Mouse (Mus musculus) cortical plate, adult 2 months (tissue): Measurements from ENCODE around the gene Acer3.

Experiments
- CTCF ChIP-seq: fragments of 200-500 bp; IDR thresholded peaks from 2 replicates; pipeline ENCODE4 v1.5.1; 2011; ENCODE audit warnings: mild to moderate bottlenecking, control low read depth, low read length; ENCODE audit not compliant: insufficient read depth; ENCODE audit errors: extremely low read depth
- POLR2A ChIP-seq: fragments of 200-500 bp; IDR thresholded peaks from 2 replicates; pipeline ENCODE4 v1.6.1; 2011; ENCODE audit warnings: mild to moderate bottlenecking, low read length, control low read depth; ENCODE audit not compliant: insufficient read depth; ENCODE audit errors: extremely low read depth

DNA sequence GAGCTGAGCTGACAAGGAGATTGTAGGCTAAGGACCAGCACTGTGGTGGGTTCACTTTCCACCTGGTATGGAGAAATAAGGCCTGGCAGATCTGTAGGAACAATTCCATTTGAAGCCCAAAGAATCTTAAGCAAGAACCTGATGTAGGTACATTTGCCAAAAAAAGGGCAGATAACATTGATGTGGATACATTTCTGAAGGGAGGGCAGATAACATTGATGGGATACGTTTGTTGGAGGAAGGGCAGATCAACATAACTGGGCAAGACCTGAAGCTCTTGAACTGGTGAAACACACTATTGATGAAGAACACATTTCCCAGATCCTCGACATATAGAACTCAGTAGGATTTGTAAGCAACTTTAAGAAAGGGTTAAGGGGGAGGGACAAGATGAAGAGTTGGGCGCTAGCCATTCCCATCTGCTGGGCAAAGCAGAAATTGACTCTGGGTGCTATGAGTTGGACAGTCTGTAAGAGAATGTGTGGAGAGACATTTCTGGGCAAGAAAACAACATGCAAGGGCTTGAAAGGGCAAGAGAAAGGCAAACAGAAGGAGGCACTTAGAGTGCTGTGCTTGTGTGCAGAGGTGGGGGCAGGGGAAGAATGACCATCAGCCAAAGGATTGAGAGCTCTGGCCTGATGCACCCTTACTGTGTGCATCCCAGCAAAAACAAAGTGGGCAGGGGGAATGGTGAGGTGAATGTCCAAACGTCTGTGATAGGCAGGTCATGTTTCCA is 8.7 kb downstream of the Acer3 start:
- TF ChIP-seq CTCF (no peak), POLR2A (no peak)
